Mouse (Mus musculus): ENCODE measurements around the gene Gpd1.

GRCm38 (mm10) chr15:99733186-99733585, 15.9 kb downstream of the Gpd1 start:
- no peak for TF ChIP-seq CTCF (IDR thresholded peaks at IDR 0.05; ENCODE audit: low read depth)
- no peak for TF ChIP-seq EP300 (IDR thresholded peaks at IDR 0.05; ENCODE audit: low read depth)
